12 mouse cellular contexts compared by ENCODE assay signal in genomic region chr5:53402619-53403151, GRCm38 (mm10).
DNase-seq lines count a peak whose midpoint lies in the region; ATAC-seq and TF ChIP-seq lines count a peak whose summit lies in the region.
"Had no signal": no experiment of that assay in that cellular context is flagged by ENCODE, and none has a peak within 500 bp of the region (broad histone marks: within the 10 kb centered on the region; RNA-seq: fewer than 3 reads in every experiment).

No protein-coding gene starts in this region.

- no peak overlapping the region for H3K4me3 ChIP-seq in kidney, embryonic 16.5 days (ENCODE audit: low read length)
- H3K4me3 ChIP-seq: heart, embryonic 13.5 days; intestine, embryonic 15.5 days; liver, embryonic 15.5 days had no signal

- no peak overlapping the region for H3K9ac ChIP-seq in kidney, embryonic 16.5 days (replicated peaks; ENCODE audit: low read length)
- H3K9ac ChIP-seq: heart, embryonic 13.5 days; intestine, embryonic 15.5 days; liver, embryonic 15.5 days had no signal

- H3K36me3 ChIP-seq in kidney, embryonic 16.5 days (ENCODE audit: insufficient read depth, low read length) = no peaks in the 10 kb centered on the region
- H3K36me3 ChIP-seq: heart, embryonic 13.5 days; intestine, embryonic 15.5 days; liver, embryonic 15.5 days had no signal

- TF ChIP-seq CTCF in brain, embryonic 14.5 days (IDR thresholded peaks at IDR 0.05; ENCODE audit: borderline replicate concordance, extremely low read depth, insufficient read depth, insufficient read length) = no peak

- no peak overlapping the region for H3K27ac ChIP-seq in kidney, embryonic 16.5 days (ENCODE audit: low read length)
- H3K27ac ChIP-seq: heart, embryonic 13.5 days; intestine, embryonic 15.5 days; liver, embryonic 15.5 days had no signal

- H3K4me2 ChIP-seq in kidney, embryonic 16.5 days (replicated peaks; ENCODE audit: low read depth, low read length) = no peak overlapping the region
- H3K4me2 ChIP-seq: heart, embryonic 13.5 days; intestine, embryonic 15.5 days; liver, embryonic 15.5 days had no signal

- no peak for TF ChIP-seq POLR2A in brain, embryonic 14.5 days (IDR thresholded peaks at IDR 0.05; ENCODE audit: borderline replicate concordance, extremely low read depth, insufficient read depth, insufficient read length, poor library complexity, severe bottlenecking)

- no peak for ATAC-seq in kidney, embryonic 16.5 days (ENCODE audit: low FRiP score, low TSS enrichment)
- ATAC-seq: forebrain, embryonic 14.5 days; intestine, embryonic 15.5 days had no signal

- H3K4me1 ChIP-seq in kidney, embryonic 16.5 days (ENCODE audit: insufficient read depth, low read length) = no peaks in the 10 kb centered on the region
- H3K4me1 ChIP-seq: heart, embryonic 13.5 days; intestine, embryonic 15.5 days; liver, embryonic 15.5 days had no signal

- no peaks in the 10 kb centered on the region for H3K27me3 ChIP-seq in kidney, embryonic 16.5 days (ENCODE audit: insufficient read depth, low read length)
- H3K27me3 ChIP-seq: heart, embryonic 13.5 days; intestine, embryonic 15.5 days; liver, embryonic 15.5 days had no signal

- 82% methylated on average over 9 of the region's 9 CpGs for WGBS in kidney, embryonic 16.5 days

- H3K9me3 ChIP-seq in kidney, embryonic 16.5 days (ENCODE audit: low read length) = no peaks in the 10 kb centered on the region
- H3K9me3 ChIP-seq: heart, embryonic 13.5 days; intestine, embryonic 15.5 days; liver, embryonic 15.5 days had no signal

- DNase-seq in layer of hippocampus, adult 9-11 months = peak; percentile 25
- DNase-seq in layer of hippocampus, postnatal 25 days (ENCODE audit: extremely low spot score in 1 of 2, low spot score in 1 of 2) = no peak
- peak; percentile 27 for DNase-seq in brain, embryonic 14.5 days (ENCODE audit: low read depth)
- peak; percentile 60 for DNase-seq in lung, postnatal 36 days
- DNase-seq in yolk sac, embryonic 10.5 days (ENCODE audit: low spot score) = peak; percentile 69
- no peak for DNase-seq in embryo, embryonic 10.5 days (ENCODE audit: low spot score)
- DNase-seq: thymus, adult 2 months had no signal

Comparison
In these comparisons a context has a peak if more than half of its experiments do, and no peak if none do; other contexts are left out.
1. DNase-seq: peak in layer of hippocampus, adult 9-11 months (single experiment), brain, embryonic 14.5 days (single experiment), lung, postnatal 36 days (single experiment) and yolk sac, embryonic 10.5 days (single experiment); none in layer of hippocampus, postnatal 25 days (0 of 2) and embryo, embryonic 10.5 days (single experiment).